Mouse (Mus musculus): Measurements from ENCODE around the gene Irgc1.

DNA sequence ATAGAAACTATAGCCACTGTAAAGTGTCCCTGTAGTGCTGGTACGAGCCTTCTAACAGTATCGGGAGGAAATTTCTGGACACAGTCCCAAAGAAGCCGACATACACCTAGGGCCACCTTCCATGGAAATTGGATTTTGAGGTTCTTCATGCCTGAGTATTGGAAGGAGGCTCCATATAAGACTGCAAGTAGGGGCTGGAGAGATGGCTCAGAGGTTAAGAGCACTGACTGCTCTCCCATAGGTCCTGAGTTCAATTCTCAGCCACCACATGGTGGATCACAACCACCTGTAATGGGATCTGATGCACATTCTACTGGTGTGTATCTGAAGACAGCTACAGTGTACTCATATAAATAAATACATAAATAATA lies 52.0 kb downstream of the Irgc1 start:
- TF ChIP-seq MAFK (IDR thresholded peaks at IDR 0.05; ENCODE audit: insufficient read depth, low read depth, low read length) (no peak), HCFC1 (IDR thresholded peaks at IDR 0.05; ENCODE audit: borderline replicate concordance, insufficient read depth, low read length) (no peak), ZC3H11A (IDR thresholded peaks at IDR 0.05; ENCODE audit: borderline replicate concordance, low read depth, low read length) (no peak)

Data from ES-E14 (cell line).